Mouse (Mus musculus) testis, adult 2 months (tissue): ENCODE data around the gene Tpx2.

Source experiments
- CTCF ChIP-seq: fragments of 200-500 bp; IDR thresholded peaks from 2 replicates; pipeline ENCODE4 v1.5.1; 2012; ENCODE audit warnings: low read depth, mild to moderate bottlenecking, inconsistent platforms, low read length, moderate library complexity; ENCODE audit not compliant: control insufficient read depth, insufficient read depth, insufficient replicate concordance
- POLR2A ChIP-seq: fragments of 200-500 bp; IDR thresholded peaks from 2 replicates; pipeline ENCODE4 v1.6.1; 2012; ENCODE audit warnings: low read depth, mild to moderate bottlenecking, inconsistent platforms, low read length, moderate library complexity; ENCODE audit not compliant: control insufficient read depth

DNA sequence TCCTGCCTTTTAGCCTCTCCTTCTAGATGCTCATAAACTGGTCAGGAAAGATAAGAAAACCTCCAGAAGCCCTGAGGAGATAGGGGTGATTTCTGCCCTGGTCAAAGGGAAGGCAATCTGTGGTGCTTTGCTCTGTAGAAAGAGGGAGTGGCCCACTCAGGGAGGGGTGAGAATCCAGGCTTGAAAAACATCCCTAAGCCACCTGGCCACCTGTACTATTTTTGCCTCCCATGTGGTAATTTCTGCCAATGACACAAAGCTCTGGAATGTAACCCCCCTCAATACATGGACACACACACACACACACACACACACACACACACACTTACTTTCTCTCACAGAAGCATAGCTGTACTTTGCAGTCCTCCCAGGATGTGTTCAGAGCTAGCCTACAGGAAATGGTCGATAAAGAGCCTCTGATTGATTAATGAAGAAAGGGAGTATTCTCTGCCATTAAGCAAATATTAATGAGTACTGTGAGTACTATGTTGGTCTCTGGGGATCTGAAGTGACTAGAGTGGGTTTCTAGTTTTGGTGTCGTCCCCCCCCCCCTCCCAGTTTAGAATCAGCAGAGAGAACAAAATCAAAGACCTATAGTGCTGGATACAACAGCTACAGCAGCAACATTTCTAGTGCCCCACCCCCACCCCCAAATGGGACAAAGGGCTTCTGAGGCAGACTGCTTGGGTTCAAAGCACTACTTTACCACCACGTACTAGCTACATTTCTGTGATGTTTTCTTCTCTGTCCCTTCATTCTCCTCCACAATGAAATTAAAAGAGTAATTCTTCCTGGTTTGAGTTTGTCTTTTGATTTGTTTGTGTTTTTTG, 36.2 kb upstream of the Tpx2 start:
- TF ChIP-seq CTCF (no peak), POLR2A (no peak)
